Mouse (Mus musculus) lung, postnatal 25 days (tissue): ENCODE measurements around the gene Nmrk2.
"Not testable (repeated sequence)": the region's sequence is repeated elsewhere in the genome, so short reads cannot be mapped to it uniquely, and the experiment has no call there.

Experiments used
- DNase-seq: peaks from one replicate; pipeline ENCODE4 v3.0.0; 2022; ENCODE audit warnings: low spot score

The Nmrk2 gene

GRCm38 (mm10) chr10:81183805-81184204 lies 18.0 kb downstream of the Nmrk2 start, which contains the start of gene 4930442H23Rik:
Gene 4930442H23Rik (minus strand): TSS chr10:81183849.
- DNase-seq, result no peak

GRCm38 (mm10) chr10:81182336-81183333 lies 19.2 kb downstream of the Nmrk2 start, which contains the start of gene Dapk3:
Gene Dapk3 (plus strand): TSS chr10:81183005.
- peak; percentile 98 for DNase-seq

GRCm38 (mm10) chr10:81181860-81182259 lies 20.0 kb downstream of the Nmrk2 start:
- not testable (repeated sequence) for DNase-seq

DNA sequence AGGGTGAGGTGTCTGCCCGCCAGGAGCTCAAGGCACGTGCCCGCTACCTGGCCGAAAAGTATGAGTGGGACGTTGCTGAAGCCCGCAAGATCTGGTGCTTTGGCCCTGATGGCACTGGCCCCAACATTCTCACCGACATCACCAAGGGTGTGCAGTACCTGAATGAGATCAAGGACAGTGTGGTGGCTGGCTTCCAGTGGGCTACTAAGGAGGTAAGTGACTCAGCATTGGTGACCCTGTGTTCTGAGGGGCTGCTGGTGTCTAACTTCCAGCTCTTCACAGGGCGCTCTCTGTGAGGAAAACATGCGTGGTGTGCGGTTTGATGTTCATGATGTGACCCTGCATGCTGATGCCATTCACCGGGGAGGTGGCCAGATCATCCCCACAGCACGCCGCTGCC lies 20.9 kb downstream of the Nmrk2 start:
- no peak for DNase-seq

GRCm38 (mm10) chr10:81179451-81180342 lies 22.2 kb downstream of the Nmrk2 start:
- DNase-seq, result no peak

DNA sequence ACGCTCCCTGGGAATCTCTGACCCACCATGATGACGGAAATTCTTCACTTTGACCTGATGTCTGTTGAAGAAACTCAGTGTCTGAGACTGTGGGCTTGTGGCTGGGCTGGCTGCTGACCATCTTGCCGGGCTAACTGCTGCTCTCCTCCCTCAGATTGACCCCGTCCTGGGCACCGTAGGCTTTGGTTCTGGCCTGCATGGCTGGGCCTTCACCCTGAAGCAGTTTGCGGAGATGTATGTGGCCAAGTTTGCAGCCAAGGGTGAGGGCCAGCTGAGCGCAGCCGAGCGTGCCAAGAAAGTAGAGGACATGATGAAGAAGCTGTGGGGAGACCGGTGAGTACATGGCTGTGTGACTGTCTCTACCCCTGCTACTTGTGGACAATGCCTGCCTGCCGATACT lies 22.9 kb downstream of the Nmrk2 start:
- DNase-seq, result no peak

GRCm38 (mm10) chr10:81177958-81178712 lies 23.7 kb downstream of the Nmrk2 start:
- no peak for DNase-seq

GRCm38 (mm10) chr10:81177491-81177925 lies 24.3 kb downstream of the Nmrk2 start:
- no peak for DNase-seq

- peak; percentile 98 for DNase-seq
Observed at GRCm38 (mm10) chr10:81176466-81177271, 25.2 kb downstream of the Nmrk2 start, which contains the start of gene Eef2. Gene Eef2 (plus strand): TSS chr10:81176631.

DNA sequence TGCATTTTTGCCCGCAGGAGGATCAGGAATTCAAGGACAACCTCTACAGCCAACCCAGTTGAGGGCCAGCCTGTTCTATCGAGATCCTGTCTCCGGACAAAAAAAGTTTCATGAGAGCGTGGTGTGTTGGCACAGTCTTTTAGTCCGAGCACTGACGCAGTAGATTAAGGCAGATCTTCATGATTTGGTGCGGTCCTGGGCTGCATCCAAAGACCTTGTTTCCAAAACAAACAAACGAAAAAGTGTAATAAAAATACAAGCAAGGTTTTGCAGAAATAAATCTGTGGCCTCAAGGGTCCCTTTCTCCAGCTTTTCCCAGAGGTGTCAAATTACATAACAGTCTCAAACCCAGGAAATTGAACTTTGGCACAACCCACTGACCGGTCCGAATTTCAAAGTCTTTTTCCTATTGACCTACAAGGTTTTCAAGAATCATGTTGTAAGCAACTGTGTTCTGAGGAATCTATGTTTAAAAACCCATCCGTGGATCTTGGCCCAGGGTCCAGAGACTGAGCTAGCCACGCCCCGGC lies 25.9 kb downstream of the Nmrk2 start:
- DNase-seq, result no peak

DNA sequence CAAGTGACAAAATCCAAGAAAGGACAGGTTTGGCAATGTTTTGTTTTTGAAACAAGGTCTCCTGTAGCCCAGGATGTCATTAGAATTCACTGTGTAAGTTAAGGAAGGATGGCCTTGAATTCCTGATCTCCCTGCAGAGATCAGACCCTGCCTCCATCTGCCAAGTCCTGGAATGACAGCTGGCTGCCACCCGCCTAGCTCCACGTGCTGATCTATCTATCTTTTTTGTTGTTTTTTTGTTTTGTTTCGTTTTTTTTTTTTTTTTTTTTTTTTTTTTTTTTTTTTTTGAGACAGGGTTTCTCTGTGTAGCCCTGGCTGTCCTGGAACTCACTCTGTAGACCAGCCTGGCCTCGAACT lies 26.5 kb downstream of the Nmrk2 start:
- not testable (repeated sequence) for DNase-seq

GRCm38 (mm10) chr10:81174617-81175344 lies 27.1 kb downstream of the Nmrk2 start:
- peak; percentile 91 for DNase-seq

DNA sequence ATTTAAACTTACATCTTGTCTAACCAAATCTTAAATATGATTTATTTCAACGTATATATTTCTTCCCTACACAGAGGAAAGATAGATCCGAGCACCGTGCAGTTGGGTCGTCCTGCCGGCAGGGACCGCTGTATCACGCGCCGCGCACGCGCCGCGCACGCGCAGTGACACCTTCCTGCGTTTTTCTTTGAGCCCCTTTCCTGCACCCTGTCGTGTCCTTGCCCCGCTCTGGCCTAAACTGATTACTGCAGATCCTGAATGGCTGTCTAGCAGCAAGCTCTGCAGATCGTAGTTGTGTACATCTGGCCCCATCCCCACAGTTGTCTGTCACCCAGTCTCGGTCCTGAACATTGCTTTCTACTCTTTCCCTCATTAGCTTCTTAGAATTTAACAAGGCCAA lies 28.7 kb downstream of the Nmrk2 start:
- peak; percentile 78 for DNase-seq

DNA sequence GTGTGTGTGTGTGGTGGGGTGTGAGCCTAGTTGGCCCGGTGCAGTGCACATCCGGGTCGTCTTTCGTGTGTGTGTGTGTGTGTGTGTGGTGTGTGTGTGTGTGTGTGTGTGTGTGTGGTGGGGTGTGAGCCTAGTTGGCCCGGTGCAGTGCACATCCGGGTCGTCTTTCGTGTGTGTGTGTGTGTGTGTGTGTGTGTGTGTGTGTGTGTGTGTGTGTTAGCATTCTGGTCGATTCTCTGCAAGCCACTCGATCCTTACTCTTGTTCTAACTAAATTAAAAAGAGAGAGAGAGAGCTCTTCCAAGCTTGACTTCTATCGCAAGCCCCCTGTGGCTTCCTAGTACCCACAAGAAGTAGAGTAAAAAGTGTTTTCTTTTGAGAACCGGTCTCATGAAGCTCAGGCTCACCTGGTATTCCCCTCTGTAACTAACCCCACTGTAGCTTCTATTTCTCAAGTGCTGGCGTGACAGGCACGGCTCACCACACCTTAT lies 32.4 kb downstream of the Nmrk2 start:
- DNase-seq, result not testable (repeated sequence)

DNA sequence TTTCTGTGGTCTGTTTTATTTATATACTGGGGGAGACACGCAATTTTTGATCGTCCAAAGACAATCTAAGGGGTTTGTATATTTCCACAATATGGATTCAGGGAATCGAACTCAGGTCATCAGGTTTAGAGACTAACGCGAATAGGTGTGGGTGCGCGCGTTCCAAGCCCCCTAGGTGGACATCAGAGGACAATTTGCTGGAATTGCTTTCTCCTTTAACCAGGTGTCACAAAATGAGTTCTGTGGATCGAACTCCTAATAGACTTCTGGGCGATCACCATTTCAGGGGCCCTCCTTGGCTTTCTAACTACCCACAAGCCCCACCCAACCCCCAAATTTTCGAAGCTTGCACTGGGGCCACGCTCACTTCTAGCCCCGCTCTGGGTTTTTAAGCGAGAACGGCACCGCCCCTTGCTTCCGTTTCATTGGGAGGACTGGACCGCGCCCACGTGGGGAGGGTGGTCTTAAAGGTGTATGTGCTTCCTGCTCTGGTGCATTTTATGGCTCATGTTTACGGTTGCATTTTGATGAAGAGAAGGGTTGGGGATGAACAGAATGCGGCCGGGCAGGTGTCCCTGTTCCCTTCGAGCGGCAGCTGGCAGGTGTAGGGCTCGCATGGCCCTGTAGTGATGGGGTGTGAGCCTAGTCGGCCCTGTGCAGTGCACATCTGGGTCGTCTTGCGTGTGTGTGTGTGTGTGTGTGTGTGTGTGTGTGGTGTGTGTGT lies 33.2 kb downstream of the Nmrk2 start:
- peak; percentile 92 for DNase-seq

DNA sequence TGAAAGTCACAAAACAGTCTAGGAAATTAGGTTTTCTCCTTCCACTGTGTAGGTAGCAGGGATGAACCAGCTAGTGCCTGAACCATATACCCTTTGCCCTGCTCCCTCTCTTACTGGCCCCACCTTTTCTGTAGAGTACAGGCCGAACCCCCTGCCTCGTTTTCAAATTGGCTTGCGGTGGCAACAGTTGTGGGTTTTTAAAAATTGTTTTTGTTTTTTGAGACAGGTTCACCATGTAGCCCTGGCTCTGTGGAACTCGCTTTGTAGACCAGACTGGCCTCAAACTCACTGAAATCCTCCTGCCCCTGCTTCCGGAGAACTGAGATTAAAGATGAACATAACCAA lies 33.8 kb downstream of the Nmrk2 start:
- no peak for DNase-seq

DNA sequence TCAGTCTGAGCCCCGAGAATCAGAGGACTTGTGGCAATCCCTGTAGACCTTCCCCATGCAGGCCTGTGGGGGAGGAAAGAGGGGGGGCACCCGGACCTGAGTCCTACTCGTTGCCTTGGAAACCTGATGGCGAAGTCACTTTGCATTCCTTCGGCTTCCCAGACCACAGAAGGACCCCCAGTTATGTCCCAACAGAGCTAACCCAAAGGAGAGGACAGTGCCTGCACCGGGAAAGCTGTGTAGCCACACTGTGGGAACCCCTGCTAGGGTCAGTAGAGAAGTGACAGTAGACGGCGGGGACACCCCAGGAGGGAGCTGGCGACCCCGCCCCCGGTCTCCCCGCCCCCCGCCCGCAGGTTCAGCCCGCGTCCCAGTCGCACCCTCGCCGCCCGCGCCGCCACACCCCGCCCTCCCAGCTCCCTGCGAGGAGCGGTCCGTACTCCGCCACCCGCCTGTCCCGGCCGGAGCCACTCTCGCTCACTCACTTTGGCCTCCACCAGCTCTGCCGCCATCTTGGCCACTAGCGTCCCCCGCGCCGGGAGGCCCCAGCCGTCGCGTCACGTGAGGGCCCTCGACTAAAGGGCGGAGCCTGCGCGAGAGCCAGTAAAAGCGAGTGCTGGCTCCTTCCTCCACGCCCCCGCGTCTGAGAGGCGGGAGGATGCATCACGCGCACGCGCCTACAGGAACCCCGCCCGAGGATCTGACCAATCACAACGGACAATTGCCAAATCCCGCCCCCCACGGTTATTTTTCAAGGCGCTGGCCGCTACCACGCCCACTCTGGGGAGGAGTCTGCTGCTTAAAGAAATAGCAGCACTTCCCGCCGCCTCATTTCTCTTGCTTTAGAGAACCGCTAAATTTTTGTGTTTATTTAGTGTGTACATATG lies 34.4 kb downstream of the Nmrk2 start, which contains the start of gene Pias4:
TSS of gene Pias4 (minus strand) at position 724 of the 887 bp plus-strand sequence.
- DNase-seq, result peak; percentile 100

- peak; percentile 56 for DNase-seq
Observed at GRCm38 (mm10) chr10:81165118-81165517, 36.7 kb downstream of the Nmrk2 start.
